Mouse (Mus musculus) spleen, adult 12 weeks (tissue): ENCODE results near the gene Olfr25.

ENCODE experiments used
- DNase-seq: peaks from one replicate; pipeline ENCODE4 v3.0.0; 2022; ENCODE audit warnings: low spot score

Gene Olfr25

DNA sequence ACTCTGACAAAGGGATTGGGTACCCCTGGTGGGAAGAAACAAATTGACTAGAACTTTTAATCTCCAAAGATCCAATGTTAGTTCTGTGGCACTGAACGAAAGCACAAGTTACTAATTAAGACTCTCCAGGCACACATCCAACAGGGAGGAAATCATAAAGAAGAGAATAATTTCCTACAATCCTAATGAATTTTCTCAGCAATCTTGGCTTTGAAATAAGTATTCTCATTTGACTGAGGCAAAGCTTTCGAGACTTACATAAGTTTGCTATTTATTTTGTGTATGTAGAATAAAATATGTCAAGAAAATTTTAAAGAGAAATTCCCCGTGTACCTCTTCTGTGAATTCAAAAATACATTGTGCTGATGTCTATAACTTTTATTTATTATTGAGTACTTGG is at the start of gene Olfr25:
Olfr25 (plus strand) TSS at position 301 of the 400 bp plus-strand sequence.
- no peak for DNase-seq

DNA sequence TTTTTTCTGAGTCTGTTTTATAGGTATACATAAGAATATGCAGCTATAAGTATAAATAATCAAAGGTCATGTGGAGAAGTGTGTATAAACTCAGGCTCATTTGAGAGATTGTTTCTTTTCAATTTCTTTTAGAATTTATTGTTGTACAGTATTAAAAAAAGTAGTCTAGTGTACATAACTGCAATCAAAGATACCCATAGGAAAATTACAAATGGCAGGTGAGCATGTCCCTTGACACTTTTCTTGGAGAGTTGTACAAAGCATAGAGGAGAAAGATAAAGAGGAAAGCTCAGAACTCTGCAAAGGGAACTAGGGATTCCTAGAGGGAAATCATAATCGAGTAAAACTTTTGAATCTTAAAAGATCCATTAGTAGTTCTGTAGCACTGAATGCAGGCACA is 38.1 kb upstream of the Olfr25 start, which contains the start of gene Olfr896-ps1:
Olfr896-ps1 (plus strand) TSS at position 301 of the 400 bp plus-strand sequence.
- no peak for DNase-seq

DNA sequence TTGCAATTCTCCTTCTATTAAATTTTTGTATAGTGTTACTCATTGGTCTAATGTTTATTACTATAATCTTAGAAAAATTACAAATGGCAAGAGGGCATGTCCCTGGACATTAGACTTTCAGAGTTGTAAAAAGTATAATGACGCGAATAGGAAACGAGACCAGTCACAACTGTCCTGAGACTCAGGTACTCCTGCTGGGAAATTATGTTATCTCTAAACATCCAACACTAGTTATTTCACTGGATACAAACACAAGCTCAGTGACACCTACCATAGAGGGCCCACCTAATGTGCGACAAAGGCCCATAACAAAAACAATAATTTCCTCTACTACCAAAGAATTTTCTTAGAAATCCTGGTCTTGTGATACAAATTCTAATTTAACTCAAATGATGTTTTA is 19.3 kb downstream of the Olfr25 start, which contains the start of gene Olfr898:
Olfr898 (plus strand) TSS at position 301 of the 400 bp plus-strand sequence.
- DNase-seq, result no peak

DNA sequence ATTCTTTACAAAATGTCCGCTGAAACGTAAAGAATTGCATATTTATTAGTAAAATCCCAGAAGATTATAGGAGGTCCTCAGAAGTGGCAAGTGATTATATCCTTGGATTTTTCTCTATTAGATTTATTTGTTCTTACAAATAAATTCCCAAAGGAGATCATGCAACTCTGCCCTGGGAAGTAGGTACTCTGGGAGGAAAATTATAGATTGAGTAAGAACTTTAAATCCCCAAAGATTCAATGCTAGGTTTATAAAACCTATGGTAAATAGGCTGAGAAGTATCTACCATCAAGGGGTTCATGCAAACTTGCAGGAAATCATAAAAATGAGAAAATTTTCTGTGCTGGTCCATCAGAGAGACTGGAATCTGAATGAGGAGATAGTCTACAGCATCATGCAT is 37.7 kb downstream of the Olfr25 start, which contains the start of gene Olfr250:
Olfr250 (plus strand) TSS at position 301 of the 400 bp plus-strand sequence.
- DNase-seq, result no peak

- no peak for DNase-seq
Observed at GRCm38 (mm10) chr9:38376786-38377185, 47.9 kb downstream of the Olfr25 start, which contains the start of gene Olfr251. Gene Olfr251 (plus strand): TSS chr9:38377086.
